Mouse (Mus musculus): ENCODE measurements around the gene Parva.

GRCm38 (mm10) chr7:112534148-112534547, 106.8 kb downstream of the Parva start:
- TF ChIP-seq BHLHE40 (IDR thresholded peaks at IDR 0.05; ENCODE audit: low read depth, low read length) (no peak), EP300 (IDR thresholded peaks at IDR 0.05; ENCODE audit: low read length) (no peak), ZNF384 (IDR thresholded peaks at IDR 0.05; ENCODE audit: low read depth, low read length) (no peak), ETS1 (conservative IDR thresholded peaks at IDR 0.05; ENCODE audit: low read depth, low read length) (no peak), USF1 (IDR thresholded peaks at IDR 0.05; ENCODE audit: low read depth, low read length) (no peak), ZKSCAN1 (IDR thresholded peaks at IDR 0.05; ENCODE audit: borderline replicate concordance, low read depth, low read length) (no peak), CTCF (conservative IDR thresholded peaks at IDR 0.05 in 1 of 2, IDR thresholded peaks at IDR 0.05 in 1 of 2; ENCODE audit: low read depth in 2 of 2, low read length in 2 of 2) (no peak), GABPA (IDR thresholded peaks at IDR 0.05; ENCODE audit: insufficient replicate concordance, low read depth, low read length) (no peak), MXI1 (IDR thresholded peaks at IDR 0.05; ENCODE audit: low read depth, low read length) (no peak)
